Mouse (Mus musculus) cerebral cortex, adult 2 months (tissue): ENCODE measurements around the gene Bpi.

Experiments
- WGBS: fragments of 180-500 bp; shearing (Covaris S2); methylation state at CpG from one replicate; pipeline ENCODE4 v1.1.7; 2018; 5-methylcytosine and 5-hydroxymethylcytosine counted together

The Bpi gene

DNA sequence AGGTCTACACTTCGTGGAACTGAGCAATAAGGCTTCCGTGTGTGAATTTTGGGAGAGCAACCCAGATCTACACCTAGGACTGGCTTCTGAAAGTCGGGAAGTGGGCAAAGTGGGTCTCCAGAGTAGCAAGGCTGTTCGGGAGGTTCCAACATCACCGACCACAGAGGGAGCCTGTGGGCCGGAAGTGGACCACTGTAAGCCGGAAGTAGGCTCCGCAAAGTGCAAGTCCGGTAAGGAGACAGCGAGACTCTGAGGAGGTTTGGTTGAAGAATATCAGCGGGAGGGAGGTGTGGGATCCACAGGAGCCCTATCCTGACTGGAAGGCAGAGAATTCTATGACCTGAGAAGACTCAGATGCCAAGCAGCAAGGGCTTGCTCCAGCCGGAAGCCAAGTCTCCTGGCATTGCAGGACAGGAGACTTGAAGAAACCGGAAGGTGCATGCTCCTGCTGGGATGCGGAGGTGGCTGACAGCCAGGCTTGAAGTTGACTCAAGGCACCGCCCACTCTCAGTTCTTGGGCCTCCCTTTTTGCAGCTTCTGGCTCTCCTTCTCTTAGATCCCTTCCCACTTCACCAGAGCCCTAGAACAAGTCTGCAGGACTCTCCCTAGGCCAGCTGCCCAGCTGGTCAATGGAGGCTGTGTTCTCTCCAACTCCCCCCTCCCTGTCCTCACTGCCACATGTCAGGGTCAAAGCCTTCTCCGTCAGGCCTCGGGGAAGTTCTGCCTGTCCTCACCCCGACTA is 14.6 kb upstream of the Bpi start:
- WGBS: 52% methylated on average over 18 of the region's 18 CpGs

DNA sequence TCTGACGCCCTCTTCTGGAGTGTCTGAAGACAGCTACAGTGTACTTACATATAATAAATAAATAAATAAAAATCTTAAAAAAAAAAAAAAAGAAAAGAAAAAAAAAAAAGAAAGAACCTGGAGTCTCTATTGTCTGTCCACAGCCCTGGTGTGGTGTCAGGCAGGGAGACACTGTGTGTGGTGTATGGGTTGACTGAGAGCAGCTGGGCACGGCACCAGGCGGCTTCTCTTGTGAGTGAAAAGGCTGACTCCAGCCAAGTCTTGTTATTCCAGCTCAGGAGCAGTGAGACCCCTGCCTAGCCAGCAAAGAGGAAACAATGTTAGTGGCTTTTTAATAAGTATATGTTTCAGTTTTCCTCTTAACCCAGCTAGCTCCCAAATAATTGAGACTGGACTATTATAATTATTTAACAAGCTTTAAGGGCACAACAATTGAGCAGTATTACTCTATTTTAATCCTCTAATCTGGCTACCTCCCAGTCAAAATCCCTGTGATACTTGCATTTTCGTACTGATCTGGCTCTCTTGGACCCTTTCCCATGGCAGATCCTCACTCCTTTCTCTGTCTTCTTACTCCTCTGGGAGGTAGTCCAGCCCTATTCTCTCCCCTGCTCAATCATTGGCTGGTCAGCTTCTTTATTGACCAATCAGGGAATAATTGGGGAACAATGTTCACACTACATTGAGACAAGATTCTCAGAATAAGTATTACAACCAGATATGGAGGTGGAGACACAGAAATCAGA is 12.6 kb upstream of the Bpi start:
- WGBS: 67% methylated on average over 4 of the region's 4 CpGs

DNA sequence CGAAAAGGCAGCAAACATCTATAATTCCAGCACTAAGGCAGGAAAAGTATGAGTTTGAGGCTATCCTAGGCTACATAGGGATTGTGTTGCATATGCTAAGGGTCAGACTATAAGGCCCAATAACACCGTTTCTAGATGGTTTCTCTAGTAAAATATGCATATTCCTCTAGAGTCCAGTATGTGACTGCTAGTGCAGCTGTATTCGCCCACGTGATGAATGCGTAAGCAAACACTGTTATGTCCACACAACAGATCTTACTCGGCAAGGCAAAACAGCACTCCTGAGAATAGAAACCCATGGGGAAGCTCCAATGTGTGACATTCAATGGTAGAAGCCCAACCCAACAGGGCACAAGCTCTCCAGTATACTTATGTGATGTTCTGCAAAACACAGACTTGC is 10.0 kb upstream of the Bpi start:
- WGBS: 75% methylated on average over 6 of the region's 6 CpGs

DNA sequence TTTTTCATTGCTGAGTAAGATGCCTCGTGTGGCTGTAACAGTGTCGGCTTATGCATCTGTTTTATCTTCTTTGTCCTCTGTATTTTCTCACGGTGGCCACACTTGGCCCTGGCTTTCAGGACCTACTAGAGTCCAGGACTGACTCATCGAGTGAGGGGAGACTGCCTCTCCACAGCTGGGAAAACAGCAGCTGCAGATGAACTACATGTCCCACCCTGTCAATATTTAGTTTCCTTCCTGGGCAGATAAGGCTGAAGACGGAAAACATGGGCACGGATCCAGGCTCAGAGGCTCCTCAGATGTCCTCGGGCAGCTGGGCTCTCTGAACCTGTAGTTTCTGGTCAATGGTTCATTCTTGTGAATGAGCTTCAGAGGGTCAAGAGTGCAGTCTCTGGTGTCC is 9.6 kb upstream of the Bpi start:
- WGBS: 52% methylated on average over 7 of the region's 7 CpGs

DNA sequence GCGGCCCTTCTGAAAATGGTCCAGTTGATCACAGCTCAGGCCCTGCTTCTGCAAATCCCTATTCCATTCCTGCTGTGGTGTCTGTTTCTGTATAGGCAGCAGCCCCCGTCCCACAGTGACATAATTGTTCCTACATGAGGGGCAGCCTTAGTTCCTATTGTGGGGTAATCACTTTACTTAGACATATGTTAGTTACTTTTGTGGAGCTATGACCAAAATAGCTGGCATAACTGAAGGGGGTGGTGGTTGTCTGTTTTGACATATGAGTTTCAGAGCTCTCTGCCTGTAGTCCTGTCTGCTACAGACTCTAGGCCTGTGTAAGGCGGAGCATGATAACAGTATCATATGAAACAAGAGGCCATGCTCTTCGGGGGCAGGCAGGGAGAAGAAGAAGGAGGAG is 7.3 kb upstream of the Bpi start:
- 69% methylated on average over 4 of the region's 4 CpGs for WGBS

DNA sequence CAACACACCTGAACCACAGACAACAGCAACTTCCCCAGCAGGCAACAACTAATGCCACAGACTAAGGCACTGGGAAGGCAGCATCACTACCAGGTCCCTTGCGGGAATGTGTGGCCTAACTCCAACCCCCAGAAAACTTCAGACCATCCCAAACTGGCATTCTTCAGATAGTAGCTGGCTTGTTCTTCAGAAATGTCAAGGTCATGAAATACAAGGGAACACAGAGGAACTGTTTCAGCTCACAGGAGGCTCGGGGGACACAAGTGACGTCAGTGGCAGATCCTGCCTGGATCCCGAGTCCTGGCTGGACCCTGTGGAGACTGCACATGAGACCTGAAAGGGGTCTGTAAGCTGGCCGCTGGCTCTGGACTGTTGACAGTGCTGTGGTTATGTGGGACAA is 4.1 kb upstream of the Bpi start:
- WGBS: 72% methylated on average over 5 of the region's 5 CpGs

DNA sequence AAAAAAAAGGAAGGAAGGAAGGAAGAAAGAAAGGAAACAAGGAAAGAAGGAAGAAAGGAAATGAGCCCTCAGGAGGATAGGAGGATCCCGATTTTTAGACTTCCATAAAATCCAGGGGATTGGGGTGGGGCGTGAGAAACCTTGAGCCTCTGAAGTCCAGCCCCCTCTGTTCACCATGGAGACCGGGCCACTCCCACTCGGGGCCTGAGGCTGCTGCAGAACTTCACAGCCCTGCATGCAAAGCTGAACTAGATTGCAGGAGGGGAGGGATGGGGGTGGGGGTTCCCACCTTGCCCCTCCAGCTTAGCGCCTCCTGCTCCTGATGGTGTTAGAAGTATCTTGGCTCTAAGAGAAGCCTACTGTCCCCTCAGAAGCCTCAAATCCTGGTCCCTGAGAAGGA is 1.0 kb upstream of the Bpi start:
- WGBS: 31% methylated on average over 5 of the region's 5 CpGs

DNA sequence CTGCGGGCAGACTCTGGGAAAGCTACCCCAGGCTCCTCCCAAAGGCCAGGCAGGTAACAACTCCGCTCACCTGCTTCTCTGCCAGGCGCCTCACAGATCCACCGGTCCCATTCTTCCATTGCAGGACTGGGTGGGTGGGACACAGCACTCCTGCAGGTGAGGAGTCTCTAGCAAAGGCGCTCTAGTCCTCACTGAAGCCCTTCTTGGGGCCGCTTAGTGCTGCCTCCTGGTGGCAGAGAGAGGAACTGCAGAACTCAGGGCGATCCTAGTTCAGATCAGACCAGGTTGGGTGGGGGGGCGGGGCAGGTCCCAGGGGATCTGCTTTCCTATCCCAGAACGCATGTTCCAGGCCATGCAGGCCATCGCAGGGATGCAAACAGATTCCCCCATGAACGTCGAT is 887 bp downstream of the Bpi start:
- WGBS: 30% methylated on average over 12 of the region's 12 CpGs

DNA sequence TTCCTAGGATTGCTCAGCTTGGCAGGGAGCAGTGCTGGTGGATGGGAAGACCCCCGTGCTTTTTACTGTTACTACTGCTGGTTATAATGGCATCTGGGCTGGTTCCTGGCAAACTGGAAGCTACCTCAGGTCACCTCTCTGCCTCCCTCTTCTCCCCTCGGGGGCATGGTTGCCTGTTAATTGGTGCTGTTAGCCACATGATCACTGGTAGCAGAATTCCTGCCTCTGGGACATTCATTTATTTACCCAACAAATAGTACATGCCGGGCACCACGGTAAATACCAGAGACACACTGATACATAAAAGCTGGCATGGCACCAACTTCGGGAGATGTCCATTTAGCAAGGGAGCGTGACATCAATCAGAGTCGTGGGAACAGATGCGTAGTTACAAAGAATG is 1.6 kb downstream of the Bpi start:
- 74% methylated on average over 8 of the region's 8 CpGs for WGBS

DNA sequence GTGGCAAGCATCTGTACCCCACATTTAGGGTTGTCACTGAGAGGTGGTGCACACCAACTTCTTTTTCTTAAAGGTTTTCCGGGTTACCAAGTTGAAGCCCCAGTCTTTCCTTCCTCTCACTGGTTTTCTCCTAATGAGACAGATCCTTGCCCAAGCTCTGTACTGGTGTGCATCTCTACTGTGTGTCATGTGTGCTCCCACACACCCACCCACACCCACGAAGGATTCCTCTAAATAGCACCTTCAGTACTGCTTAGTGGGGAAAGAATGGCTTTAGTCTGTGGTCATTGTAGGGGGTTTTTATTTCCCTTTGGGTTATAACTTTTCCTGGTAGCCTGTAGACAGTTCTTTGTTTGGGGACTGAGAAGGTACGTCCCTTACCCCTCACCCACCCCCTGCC is 7.0 kb downstream of the Bpi start:
- WGBS: 67% methylated on average over 3 of the region's 3 CpGs

DNA sequence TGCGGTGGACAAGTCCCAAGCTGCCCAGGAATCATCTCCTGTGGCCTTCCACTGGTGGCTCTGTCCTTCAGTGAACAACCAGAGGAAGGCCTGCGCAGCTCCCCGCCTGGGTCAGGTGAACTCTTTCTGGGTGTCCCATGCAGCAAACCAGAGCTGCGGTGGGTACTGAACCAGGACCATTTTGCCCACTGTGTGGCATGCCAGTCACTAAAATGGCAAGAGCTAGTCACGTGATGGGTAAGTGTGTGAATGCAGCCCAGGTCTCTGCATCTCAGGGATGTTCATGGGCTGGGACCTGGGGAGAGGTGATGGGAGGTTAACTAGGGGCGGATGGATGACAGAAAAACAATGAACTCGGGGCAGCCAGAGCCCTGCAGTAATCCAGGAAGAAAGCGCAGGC is 12.1 kb downstream of the Bpi start:
- WGBS: 90% methylated on average over 8 of the region's 8 CpGs

DNA sequence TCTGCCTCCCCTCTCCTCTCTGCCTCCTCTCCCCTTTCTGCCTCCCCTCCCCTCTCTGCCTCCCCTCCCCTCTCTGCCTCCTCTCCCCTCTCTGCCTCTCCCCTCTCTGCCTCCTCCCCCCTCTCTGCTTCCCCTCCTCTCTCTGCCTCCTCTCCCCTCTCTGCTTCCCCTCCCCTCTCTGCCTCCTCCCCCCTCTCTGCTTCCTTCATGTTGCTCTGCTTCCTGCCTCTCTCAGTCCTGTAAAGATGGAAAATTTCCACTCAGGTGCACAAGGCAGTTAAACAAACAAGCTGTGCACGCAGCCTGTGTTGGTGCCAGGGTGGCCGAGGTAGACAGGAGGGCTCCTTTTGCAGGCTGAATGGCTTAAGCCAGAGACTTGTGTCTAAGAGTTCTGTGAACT is 15.8 kb downstream of the Bpi start:
- WGBS: 48% methylated on average over 2 of the region's 2 CpGs

DNA sequence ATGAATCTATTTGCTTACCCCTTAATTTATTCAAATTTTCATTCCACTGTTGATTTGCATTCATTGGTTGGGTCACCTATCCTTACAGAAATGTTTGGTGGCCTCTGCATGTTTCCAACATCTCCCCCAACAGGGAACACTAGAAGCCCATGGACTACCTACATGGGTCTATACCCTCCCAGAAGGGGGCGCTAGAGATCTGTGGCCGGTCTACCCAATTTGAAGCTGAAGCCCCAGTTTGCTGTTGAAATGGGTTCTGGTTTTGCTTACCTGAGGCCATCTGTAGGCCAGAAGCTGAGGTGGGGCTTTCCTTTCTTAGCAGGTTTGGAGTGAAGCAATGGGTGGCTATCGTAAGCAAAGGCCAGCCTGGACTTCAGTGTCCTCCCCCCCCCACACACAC is 17.5 kb downstream of the Bpi start:
- 94% methylated on average over 3 of the region's 3 CpGs for WGBS

DNA sequence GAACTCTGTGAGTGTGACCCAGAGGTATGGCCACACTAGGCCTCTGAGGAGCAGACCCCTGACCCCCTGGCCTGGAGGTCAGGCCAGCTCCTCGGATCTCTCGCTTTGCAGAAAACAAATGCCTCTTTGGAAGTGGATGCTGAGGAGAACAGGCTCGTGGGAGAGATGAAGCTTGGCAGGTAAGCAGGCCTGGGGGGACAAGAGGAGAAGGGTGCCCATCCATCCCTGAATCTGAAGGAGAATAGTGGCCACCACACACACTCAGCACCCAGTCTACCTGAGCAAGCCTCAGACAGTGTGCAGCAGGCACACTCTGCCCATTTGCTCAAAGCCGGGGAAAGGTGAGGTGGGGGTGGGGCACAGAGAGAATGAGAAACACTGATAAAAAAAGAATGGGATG is 17.9 kb downstream of the Bpi start:
- WGBS: 90% methylated on average over 4 of the region's 4 CpGs

DNA sequence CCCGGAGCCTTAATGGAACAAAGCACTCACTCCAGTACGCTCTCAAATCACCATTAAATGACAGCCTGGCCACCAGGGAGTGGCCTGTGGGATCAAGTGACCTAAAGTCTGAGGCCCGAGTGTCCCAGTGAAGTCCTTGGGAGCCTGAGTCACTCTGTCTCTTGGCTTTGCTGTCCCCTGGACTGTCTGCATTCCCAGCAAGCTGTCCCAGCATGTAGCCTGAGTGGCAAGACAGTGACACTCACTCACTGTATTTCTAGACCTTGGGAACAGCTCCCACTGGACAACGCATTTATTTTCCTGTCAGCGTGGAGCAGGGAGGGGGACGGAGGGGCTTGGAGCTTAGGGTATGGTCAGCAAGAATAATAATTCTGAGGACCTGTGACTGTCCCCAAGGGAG is 18.6 kb downstream of the Bpi start:
- WGBS: 83% methylated on average over 6 of the region's 6 CpGs

DNA sequence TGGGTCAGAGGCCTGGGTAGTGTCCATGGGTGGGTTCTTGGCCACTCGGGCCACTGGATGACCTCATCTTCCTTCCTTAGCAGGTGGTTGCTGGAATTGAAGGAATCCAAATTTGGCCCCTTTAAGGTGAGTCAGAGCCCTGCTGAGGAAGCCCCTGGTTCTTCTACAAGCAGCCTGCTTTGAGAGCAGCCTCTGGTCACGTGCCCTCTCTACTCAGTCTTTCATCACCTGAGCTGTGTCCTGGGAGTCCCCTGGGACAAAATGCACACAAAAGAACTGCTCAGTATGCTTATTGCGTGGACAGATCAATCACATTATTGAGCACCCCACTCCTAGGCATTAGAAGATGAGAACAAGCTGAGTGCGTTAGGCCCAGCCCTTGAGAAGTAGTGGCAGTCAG is 19.0 kb downstream of the Bpi start:
- WGBS: 86% methylated on average over 4 of the region's 4 CpGs

DNA sequence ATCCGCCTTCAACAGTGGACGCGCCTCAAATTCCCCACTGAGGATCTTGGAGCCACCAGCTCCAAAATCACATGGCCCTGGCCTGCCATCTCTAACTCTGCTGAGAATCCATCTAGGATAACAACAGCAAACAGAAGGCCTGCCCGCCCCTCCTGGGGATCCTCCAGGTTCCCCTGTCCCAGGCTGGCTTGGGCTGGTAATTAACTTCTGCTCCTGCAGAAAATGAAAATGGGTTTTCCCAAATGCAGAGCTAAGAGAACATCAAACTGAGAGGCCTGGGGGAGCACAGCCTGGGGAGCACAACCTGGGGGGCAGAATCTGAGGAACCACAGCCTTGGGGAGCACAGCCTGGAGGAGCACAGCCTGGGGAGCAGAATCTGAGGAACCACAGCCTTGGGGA is 21.8 kb downstream of the Bpi start:
- WGBS: 97% methylated on average over 4 of the region's 4 CpGs

DNA sequence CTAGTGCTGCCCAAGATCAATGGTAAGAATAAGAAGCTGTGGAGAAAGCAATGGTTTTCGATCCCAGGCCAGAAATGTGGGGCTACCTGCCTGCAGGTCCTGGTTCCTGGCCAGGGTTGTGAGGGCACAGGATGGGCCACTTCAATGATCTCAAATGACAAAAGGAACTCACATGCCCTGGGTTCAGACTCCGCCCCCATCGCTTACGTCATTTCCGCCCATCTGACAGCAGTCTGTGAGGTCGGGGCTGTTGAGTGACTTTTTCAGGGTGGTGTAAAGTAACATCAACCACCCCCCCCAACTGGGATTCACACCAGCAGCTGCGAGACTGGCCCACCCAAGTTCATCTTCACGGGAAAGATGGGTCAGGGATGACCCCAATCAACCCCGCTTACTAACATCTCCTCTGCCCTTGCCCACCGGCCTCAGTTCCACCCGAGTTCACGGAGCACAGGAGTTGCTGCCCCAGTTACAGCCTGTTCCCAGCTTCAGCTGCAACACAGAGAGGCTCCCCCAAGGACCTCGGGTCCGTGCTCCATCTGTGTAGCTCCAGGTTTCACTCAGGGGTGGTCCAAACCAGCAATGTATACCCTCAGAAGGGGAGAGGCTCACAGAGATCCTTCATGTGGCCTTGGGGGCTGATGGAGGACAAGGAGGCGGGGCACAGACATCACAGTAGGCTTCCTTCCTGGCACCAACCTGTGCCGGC is 23.8 kb downstream of the Bpi start:
- WGBS: 82% methylated on average over 16 of the region's 16 CpGs

DNA sequence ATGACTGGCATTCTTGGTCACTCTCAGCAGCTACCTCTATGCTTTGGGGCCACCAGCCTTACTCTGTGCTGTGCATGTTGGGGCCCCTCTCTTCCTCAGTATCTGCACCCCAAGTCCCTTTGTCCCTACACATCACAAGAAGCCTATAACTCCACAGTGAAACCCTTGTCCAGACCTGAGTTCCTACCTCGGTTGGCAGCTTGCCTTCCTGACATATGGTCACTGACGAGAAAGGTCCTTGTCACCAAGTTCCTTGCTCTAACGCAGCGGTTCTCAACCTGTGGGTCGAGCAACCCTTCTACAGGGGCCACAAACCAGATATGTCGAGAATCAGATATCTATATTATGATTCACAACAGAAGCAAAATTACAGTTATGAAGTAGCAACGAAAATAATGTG is 25.2 kb downstream of the Bpi start:
- WGBS: 85% methylated on average over 7 of the region's 7 CpGs

DNA sequence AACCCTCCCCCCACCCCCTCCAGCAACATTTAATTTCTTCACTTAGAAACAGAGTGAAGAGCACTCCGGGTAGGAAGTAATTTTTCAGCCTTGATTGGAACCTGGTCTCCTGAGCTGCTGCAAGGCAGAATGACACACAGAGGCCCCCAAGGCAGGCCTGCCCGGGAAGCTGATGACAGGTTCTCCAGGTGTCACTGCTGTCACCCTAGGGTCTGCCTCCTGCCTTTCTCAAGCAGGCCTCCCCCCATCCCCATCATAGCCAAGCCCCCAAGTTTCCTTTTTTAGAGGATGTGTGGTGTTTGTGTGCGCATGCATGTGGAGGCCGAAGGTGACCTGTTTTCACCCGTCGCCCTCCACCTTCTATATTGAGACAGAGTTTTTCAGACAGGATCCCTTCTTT is 25.9 kb downstream of the Bpi start:
- 93% methylated on average over 6 of the region's 6 CpGs for WGBS

DNA sequence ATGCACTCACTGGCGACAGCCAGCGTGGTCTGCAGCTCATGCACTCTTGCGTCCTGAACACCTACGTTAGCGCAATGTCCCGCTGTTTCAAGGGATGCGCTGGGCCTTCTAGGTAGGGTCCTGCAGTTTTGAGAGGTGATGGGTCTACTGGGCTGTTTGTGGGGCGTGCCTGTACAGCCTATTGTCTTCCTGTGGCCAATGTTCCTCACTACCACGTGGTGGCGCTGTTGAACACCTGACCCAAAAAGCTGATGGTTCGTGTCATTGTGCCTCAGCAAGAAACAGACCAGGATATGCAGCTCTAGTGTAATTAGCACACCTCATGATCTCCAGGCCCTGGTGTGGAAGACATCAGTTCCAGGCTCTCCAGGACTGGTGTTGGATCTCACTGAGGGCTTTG is 26.7 kb downstream of the Bpi start:
- WGBS: 40% methylated on average over 11 of the region's 11 CpGs

DNA sequence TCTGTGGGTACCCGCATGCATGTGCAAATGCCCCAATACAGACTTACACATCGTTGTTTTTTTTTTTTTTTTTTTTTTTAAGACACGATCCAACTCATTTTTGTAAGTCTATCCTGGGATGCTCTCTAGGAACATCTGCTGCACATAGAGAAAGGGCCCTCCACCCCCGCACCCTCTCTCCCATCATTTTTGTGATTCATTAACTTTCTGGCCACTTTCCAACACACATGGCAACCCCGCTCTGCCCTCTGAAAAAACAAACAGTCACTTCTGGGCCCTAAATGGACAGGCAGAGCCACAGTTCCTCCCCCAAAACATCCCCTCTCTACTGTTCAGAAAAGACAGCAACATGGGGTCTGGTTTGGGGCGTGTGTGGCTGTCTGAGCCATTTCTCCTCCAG is 27.8 kb downstream of the Bpi start:
- 54% methylated on average over 6 of the region's 6 CpGs for WGBS

DNA sequence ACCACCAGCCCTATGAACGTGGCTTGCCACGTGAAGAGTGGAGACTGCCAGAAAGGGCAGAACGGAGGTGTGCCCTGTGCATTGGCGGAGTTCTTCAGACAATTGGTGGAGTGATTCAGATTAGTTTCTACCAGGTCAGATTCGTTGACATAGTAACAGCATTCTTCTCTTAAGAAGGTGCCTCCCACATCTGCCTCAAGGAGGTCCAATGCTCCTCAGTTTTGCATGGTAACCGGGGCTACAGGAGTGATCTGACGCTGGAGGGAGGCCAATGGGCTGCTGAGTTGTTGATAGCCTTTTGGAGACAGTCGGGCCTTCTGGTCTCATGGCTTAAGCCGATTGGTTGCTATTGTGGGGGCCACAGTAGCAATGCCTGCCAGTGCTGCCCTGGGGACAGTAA is 37.8 kb downstream of the Bpi start:
- 50% methylated on average over 9 of the region's 9 CpGs for WGBS
